Mouse (Mus musculus): ENCODE data around the gene Ggcx.
A peak's percentile ranks its signal among the peaks of the same experiment; 100 is the strongest.

Ggcx gene

GRCm38 (mm10) chr6:72414076-72414756, at the start of gene Ggcx:
Gene Ggcx, plus strand, starts transcription at chr6:72414308.
- DNase-seq = peak; percentile 93

GRCm38 (mm10) chr6:72364985-72365384, 49.1 kb upstream of the Ggcx start:
- DNase-seq = no peak

GRCm38 (mm10) chr6:72366304-72366703, 47.8 kb upstream of the Ggcx start:
- DNase-seq = no peak

GRCm38 (mm10) chr6:72366844-72367443, 47.2 kb upstream of the Ggcx start, which contains the start of gene Rnf181:
Gene Rnf181, minus strand, starts transcription at chr6:72366956.
- DNase-seq = no peak

- DNase-seq = no peak
Observed at GRCm38 (mm10) chr6:72367460-72367974, 46.6 kb upstream of the Ggcx start.

- no peak for DNase-seq
Observed at GRCm38 (mm10) chr6:72369557-72369956, 44.6 kb upstream of the Ggcx start.

GRCm38 (mm10) chr6:72370091-72370490, 44.0 kb upstream of the Ggcx start:
- no peak for DNase-seq

GRCm38 (mm10) chr6:72371147-72371546, 43.0 kb upstream of the Ggcx start:
- DNase-seq = no peak

GRCm38 (mm10) chr6:72371571-72371970, 42.5 kb upstream of the Ggcx start:
- no peak for DNase-seq

- DNase-seq = no peak
Observed at GRCm38 (mm10) chr6:72373184-72373583, 40.9 kb upstream of the Ggcx start.

- no peak for DNase-seq
Observed at GRCm38 (mm10) chr6:72374206-72374605, 39.9 kb upstream of the Ggcx start.

GRCm38 (mm10) chr6:72374820-72375563, 39.1 kb upstream of the Ggcx start:
- no peak for DNase-seq

GRCm38 (mm10) chr6:72378510-72379234, 35.4 kb upstream of the Ggcx start:
- no peak for DNase-seq

GRCm38 (mm10) chr6:72379377-72380130, 34.6 kb upstream of the Ggcx start:
- DNase-seq = no peak

- DNase-seq = peak in 1 of 2 experiments; percentile 35
Observed at GRCm38 (mm10) chr6:72380131-72380770, 33.9 kb upstream of the Ggcx start, which contains the start of gene Vamp5. Gene Vamp5, minus strand, starts transcription at chr6:72380468.

GRCm38 (mm10) chr6:72382494-72382893, 31.6 kb upstream of the Ggcx start:
- no peak for DNase-seq

GRCm38 (mm10) chr6:72383142-72383820, 30.8 kb upstream of the Ggcx start:
- no peak for DNase-seq

GRCm38 (mm10) chr6:72383952-72384351, 30.2 kb upstream of the Ggcx start:
- DNase-seq = no peak

- no peak for DNase-seq
Observed at GRCm38 (mm10) chr6:72385258-72385657, 28.9 kb upstream of the Ggcx start.

- DNase-seq = no peak
Observed at GRCm38 (mm10) chr6:72386561-72386960, 27.5 kb upstream of the Ggcx start.

GRCm38 (mm10) chr6:72387816-72388215, 26.3 kb upstream of the Ggcx start:
- no peak for DNase-seq
